Mouse (Mus musculus): Measurements from ENCODE around the gene Msrb1. TPM values are rescaled to one million over a fixed set of nuclear protein-coding genes. Genes with fewer than 3 reads are reported as not detected.
"Not testable (repeated sequence)": the region's sequence is repeated elsewhere in the genome, so short reads cannot be mapped to it uniquely, and the experiment has no call there.

Gene Msrb1
- total RNA-seq (2022) = 100 to 1,000 TPM; 172 to 208 (median 186) TPM

- DNase-seq (ENCODE audit: low spot score) = peak; percentile 98
Measured at GRCm38 (mm10) chr17:24736330-24737051, at the start of gene Msrb1. Msrb1 (plus strand) TSS chr17:24736642.

GRCm38 (mm10) chr17:24687146-24687595 lies 49.3 kb upstream of the Msrb1 start:
- DNase-seq (ENCODE audit: low spot score) = no peak

GRCm38 (mm10) chr17:24687599-24687998 lies 48.8 kb upstream of the Msrb1 start:
- no peak for DNase-seq (ENCODE audit: low spot score)

GRCm38 (mm10) chr17:24689251-24690081 lies 47.0 kb upstream of the Msrb1 start, which contains the start of gene Syngr3:
Syngr3 (minus strand) TSS chr17:24689955.
- no peak for DNase-seq (ENCODE audit: low spot score)

GRCm38 (mm10) chr17:24692385-24692784 lies 44.1 kb upstream of the Msrb1 start:
- DNase-seq (ENCODE audit: low spot score) = no peak

- no peak for DNase-seq (ENCODE audit: low spot score)
Measured at GRCm38 (mm10) chr17:24695326-24696010, 41.0 kb upstream of the Msrb1 start.

- DNase-seq (ENCODE audit: low spot score) = peak; percentile 75
Measured at GRCm38 (mm10) chr17:24696011-24696697, 40.3 kb upstream of the Msrb1 start, which contains the start of the genes Gfer and Noxo1. Gfer (minus strand) TSS chr17:24696156. Noxo1 (plus strand) TSS chr17:24696234.

GRCm38 (mm10) chr17:24697985-24698384 lies 38.5 kb upstream of the Msrb1 start:
- DNase-seq (ENCODE audit: low spot score) = no peak

GRCm38 (mm10) chr17:24698715-24699114 lies 37.7 kb upstream of the Msrb1 start:
- no peak for DNase-seq (ENCODE audit: low spot score)

- no peak for DNase-seq (ENCODE audit: low spot score)
Measured at GRCm38 (mm10) chr17:24699473-24699872, 37.0 kb upstream of the Msrb1 start.

- no peak for DNase-seq (ENCODE audit: low spot score)
Measured at GRCm38 (mm10) chr17:24701251-24701650, 35.2 kb upstream of the Msrb1 start.

GRCm38 (mm10) chr17:24705821-24706220 lies 30.6 kb upstream of the Msrb1 start:
- no peak for DNase-seq (ENCODE audit: low spot score)

GRCm38 (mm10) chr17:24706982-24707800 lies 29.3 kb upstream of the Msrb1 start, which contains the start of gene Tbl3:
Tbl3 (minus strand) TSS chr17:24707660.
- peak; percentile 91 for DNase-seq (ENCODE audit: low spot score)

- DNase-seq (ENCODE audit: low spot score) = no peak
Measured at GRCm38 (mm10) chr17:24707801-24708425, 28.5 kb upstream of the Msrb1 start.

- DNase-seq (ENCODE audit: low spot score) = no peak
Measured at GRCm38 (mm10) chr17:24708646-24709045, 27.8 kb upstream of the Msrb1 start.

- DNase-seq (ENCODE audit: low spot score) = no peak
Measured at GRCm38 (mm10) chr17:24715556-24715955, 20.9 kb upstream of the Msrb1 start.

GRCm38 (mm10) chr17:24716166-24716682 lies 20.2 kb upstream of the Msrb1 start:
- DNase-seq (ENCODE audit: low spot score) = no peak

- no peak for DNase-seq (ENCODE audit: low spot score)
Measured at GRCm38 (mm10) chr17:24717943-24718342, 18.5 kb upstream of the Msrb1 start, which contains the start of the genes Rnf151 and Rps2. Rnf151 (minus strand) TSS chr17:24718063. Rps2 (plus strand) TSS chr17:24718116.

- DNase-seq (ENCODE audit: low spot score) = not testable (repeated sequence)
Measured at GRCm38 (mm10) chr17:24718938-24719337, 17.5 kb upstream of the Msrb1 start.
